Mouse (Mus musculus) C2C12 (cell line): ENCODE measurements around the gene BC049715. TPM values are rescaled to one million over a fixed set of nuclear protein-coding genes. Genes with fewer than 3 reads are reported as not detected.
"Not testable (repeated sequence)": the region's sequence is repeated elsewhere in the genome, so short reads cannot be mapped to it uniquely, and the experiment has no call there.

Experiments
- H3K27me3 ChIP-seq: one replicate; pipeline ENCODE4 v1.6.1; 2011; ENCODE audit not compliant: control insufficient read depth, insufficient read depth, insufficient read length
- H3K36me3 ChIP-seq: one replicate; pipeline ENCODE4 v1.6.1; 2011; ENCODE audit not compliant: control insufficient read depth, insufficient read depth
- H3K4me3 ChIP-seq: one replicate; pipeline ENCODE4 v1.5.1; 2011; ENCODE audit warnings: mild to moderate bottlenecking, control low read depth; ENCODE audit not compliant: poor library complexity, insufficient read depth, severe bottlenecking
- H3K79me2 ChIP-seq: one replicate; pipeline ENCODE4 v1.6.1; 2011; ENCODE audit not compliant: control insufficient read depth, insufficient read depth
- H3K79me3 ChIP-seq: one replicate; pipeline ENCODE4 v1.6.1; 2011; ENCODE audit warnings: low read depth, control low read depth
- H3ac ChIP-seq: one replicate; pipeline ENCODE3; 2011; ENCODE audit warnings: low read depth; ENCODE audit not compliant: control insufficient read depth, insufficient read length
- CEBPB ChIP-seq: IDR thresholded peaks from one replicate; pipeline ENCODE4 v1.6.1; 2011; ENCODE audit warnings: low read depth, mild to moderate bottlenecking, control low read depth, moderate library complexity
- CTCF ChIP-seq: IDR thresholded peaks from one replicate; pipeline ENCODE4 v1.5.1; 2011; ENCODE audit not compliant: control insufficient read depth, insufficient read depth, insufficient read length
- FOSL1 ChIP-seq: IDR thresholded peaks from one replicate; pipeline ENCODE4 v1.8.0; 2011; ENCODE audit warnings: mild to moderate bottlenecking, low read length; ENCODE audit not compliant: poor library complexity, insufficient read depth, severe bottlenecking
- MAX ChIP-seq: IDR thresholded peaks from one replicate; pipeline ENCODE4 v1.6.1; 2011; ENCODE audit warnings: mild to moderate bottlenecking, control low read depth
- MYOD1 ChIP-seq: IDR thresholded peaks from one replicate; pipeline ENCODE4 v1.6.1; 2011; ENCODE audit warnings: low read depth; ENCODE audit not compliant: control insufficient read depth, insufficient read length
- MYOG ChIP-seq: IDR thresholded peaks from one replicate; pipeline ENCODE4 v1.6.1; 2011; ENCODE audit not compliant: control insufficient read depth, insufficient read length; ENCODE audit errors: extremely low read depth
- USF1 ChIP-seq: IDR thresholded peaks from one replicate; pipeline ENCODE4 v1.6.1; 2011; ENCODE audit warnings: low read depth, mild to moderate bottlenecking, control low read depth, moderate library complexity
- polyA plus RNA-seq: library from polyadenylated mRNA; unstranded; fragments of >200 nt; fragmentation: generic; extraction: Trizol; gene quantifications from one replicate; pipeline ENCODE4 v1.2.1, GENCODE M21; 2012; ENCODE audit warnings: missing spikeins

Gene BC049715
- polyA plus RNA-seq, 1 experiment: 0.13 TPM

- Histone ChIP-seq H3ac (no peak overlapping the region), H3K36me3 (no peaks in the 10 kb centered on the region), H3K27me3 (peaks cover 8% of the 10 kb centered on the region), H3K4me3 (no peak overlapping the region), H3K79me3 (no peaks in the 10 kb centered on the region), H3K79me2 (no peaks in the 10 kb centered on the region)
- no peak for TF ChIP-seq USF1
- TF ChIP-seq CEBPB: no peak
- TF ChIP-seq MYOD1: no peak
- no peak for TF ChIP-seq MAX
- no peak for TF ChIP-seq FOSL1
- TF ChIP-seq CTCF: no peak
- TF ChIP-seq MYOG: no peak
These were observed 34.3 kb upstream of the BC049715 start for GRCm38 (mm10) chr6:136792884-136793758.

- H3K79me3 ChIP-seq: no peaks in the 10 kb centered on the region
- no peak overlapping the region for H3K4me3 ChIP-seq
- peaks cover 8% of the 10 kb centered on the region for H3K27me3 ChIP-seq
- H3ac ChIP-seq: no peak overlapping the region
- TF ChIP-seq MYOD1: no peak
- TF ChIP-seq CTCF: no peak
- no peak for TF ChIP-seq FOSL1
- no peak for TF ChIP-seq MAX
- no peak for TF ChIP-seq CEBPB
- TF ChIP-seq MYOG: no peak
- no peak for TF ChIP-seq USF1
- no peaks in the 10 kb centered on the region for H3K36me3 ChIP-seq
- H3K79me2 ChIP-seq: no peaks in the 10 kb centered on the region
These were observed 33.4 kb upstream of the BC049715 start for GRCm38 (mm10) chr6:136793831-136794525.

GRCm38 (mm10) chr6:136795110-136795509 is 32.3 kb upstream of the BC049715 start:
- H3K79me2 ChIP-seq: no peaks in the 10 kb centered on the region
- H3K27me3 ChIP-seq: peaks cover 8% of the 10 kb centered on the region
- H3K36me3 ChIP-seq: no peaks in the 10 kb centered on the region
- TF ChIP-seq MYOD1 (no peak), USF1 (no peak), MYOG (no peak), MAX (no peak), CTCF (no peak), CEBPB (no peak), FOSL1 (no peak)
- H3K79me3 ChIP-seq: no peaks in the 10 kb centered on the region
- no peak overlapping the region for H3K4me3 ChIP-seq
- H3ac ChIP-seq: no peak overlapping the region

- Histone ChIP-seq H3K79me3 (no peaks in the 10 kb centered on the region), H3K79me2 (no peaks in the 10 kb centered on the region), H3ac (no peak overlapping the region), H3K36me3 (no peaks in the 10 kb centered on the region), H3K27me3 (peaks cover 8% of the 10 kb centered on the region), H3K4me3 (no peak overlapping the region)
- TF ChIP-seq CTCF: no peak
These were observed 31.6 kb upstream of the BC049715 start for GRCm38 (mm10) chr6:136795850-136796249.

GRCm38 (mm10) chr6:136797874-136798693 is 29.3 kb upstream of the BC049715 start:
- not testable (repeated sequence) for H3K79me2 ChIP-seq, H3ac ChIP-seq, H3K27me3 ChIP-seq, H3K4me3 ChIP-seq, H3K36me3 ChIP-seq, H3K79me3 ChIP-seq

- H3K79me2 ChIP-seq: no peaks in the 10 kb centered on the region
- H3K27me3 ChIP-seq: no peaks in the 10 kb centered on the region
- TF ChIP-seq USF1: no peak
- no peak for TF ChIP-seq MYOG
- no peak for TF ChIP-seq CTCF
- TF ChIP-seq MYOD1: no peak
- no peak for TF ChIP-seq CEBPB
- TF ChIP-seq FOSL1: no peak
- TF ChIP-seq MAX: no peak
- H3K4me3 ChIP-seq: no peak overlapping the region
- no peaks in the 10 kb centered on the region for H3K36me3 ChIP-seq
- H3ac ChIP-seq: no peak overlapping the region
- no peaks in the 10 kb centered on the region for H3K79me3 ChIP-seq
These were observed 26.7 kb upstream of the BC049715 start for GRCm38 (mm10) chr6:136800710-136801109.
